Mouse (Mus musculus) skeletal muscle tissue, postnatal 0 days (tissue): Measurements from ENCODE around the gene P3h3. TPM values are rescaled to one million over a fixed set of nuclear protein-coding genes. Genes with fewer than 3 reads are reported as not detected.

Source experiments
- polyA plus RNA-seq: library from polyadenylated mRNA; unstranded; fragments of >200 nt; fragmentation: Nextera tagmentation; extraction: Ambion mirVana; gene quantifications from 2 replicates; pipeline ENCODE4 v1.2.1, GENCODE M21; 2015

Gene P3h3
- polyA plus RNA-seq: 13.6 and 16.0 TPM in 2 replicates

DNA sequence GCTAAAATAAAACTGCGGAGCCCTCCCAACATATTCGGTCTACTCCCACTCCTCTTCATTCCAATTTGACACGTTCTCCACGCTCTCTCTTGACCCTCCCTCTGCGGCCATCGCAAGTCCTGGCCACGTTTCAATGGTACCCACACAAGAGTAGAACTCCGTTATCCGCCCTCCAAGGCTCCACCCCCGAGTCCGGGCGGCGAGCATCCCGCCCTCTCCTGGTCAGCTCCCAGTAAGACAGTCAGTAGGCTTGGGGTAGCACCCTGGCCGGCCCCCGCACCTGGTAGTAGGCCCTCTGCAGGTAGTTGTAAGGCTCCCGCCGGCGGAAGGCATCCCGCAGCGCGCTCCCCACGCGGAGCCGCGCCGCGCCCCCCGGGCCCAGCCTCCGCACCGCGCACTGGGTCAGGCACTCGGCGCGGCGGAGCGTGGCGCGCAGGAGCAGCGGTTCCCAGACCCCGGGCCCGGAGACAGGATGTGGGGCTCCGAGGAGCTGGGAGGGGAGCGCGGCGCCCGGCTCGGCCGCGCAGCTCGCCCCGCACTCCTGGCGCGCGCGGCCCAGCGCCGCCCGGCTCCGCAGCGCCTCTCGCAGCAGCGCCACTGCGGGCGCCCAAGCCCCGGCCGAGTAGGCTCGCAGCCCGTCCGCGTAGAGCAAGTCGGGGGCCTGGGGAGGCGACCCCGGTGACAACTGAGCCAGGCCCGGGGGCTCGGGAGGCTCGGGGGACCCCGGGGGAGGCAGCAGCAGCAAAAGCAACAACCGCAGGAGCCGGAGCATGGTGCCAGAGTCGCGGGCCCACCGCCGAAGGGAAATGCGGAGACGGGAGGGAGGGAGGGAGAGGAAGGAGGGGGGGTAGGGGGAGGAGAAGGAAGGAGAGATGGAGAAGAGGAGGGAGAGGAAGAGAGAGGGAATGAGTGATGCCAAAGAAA is at the start of gene P3h3:
TSS of gene P3h3 (minus strand) at position 837 of the 924 bp plus-strand sequence.

DNA sequence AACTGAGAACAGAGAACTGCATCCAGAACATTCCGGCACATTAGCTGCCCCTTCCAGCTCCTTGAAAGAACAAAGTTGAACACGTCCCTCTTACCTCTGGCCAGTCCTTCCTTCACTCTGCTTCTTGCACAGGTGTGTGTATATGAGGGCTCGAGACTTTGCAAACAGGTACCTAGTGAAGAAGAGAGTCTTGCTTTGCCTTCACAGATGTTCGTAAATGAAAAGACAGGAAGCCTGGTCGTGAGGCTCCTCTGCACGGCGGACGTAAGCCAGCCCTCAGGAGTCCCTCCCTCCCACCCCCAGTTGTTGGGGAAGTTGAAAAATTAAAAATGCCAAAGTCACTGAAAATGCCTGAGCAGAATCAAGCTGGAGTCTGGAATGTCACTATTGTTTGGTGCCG is 30.4 kb upstream of the P3h3 start, which contains the start of gene Cd4:
TSS of gene Cd4 (minus strand) at position 236 of the 400 bp plus-strand sequence.

DNA sequence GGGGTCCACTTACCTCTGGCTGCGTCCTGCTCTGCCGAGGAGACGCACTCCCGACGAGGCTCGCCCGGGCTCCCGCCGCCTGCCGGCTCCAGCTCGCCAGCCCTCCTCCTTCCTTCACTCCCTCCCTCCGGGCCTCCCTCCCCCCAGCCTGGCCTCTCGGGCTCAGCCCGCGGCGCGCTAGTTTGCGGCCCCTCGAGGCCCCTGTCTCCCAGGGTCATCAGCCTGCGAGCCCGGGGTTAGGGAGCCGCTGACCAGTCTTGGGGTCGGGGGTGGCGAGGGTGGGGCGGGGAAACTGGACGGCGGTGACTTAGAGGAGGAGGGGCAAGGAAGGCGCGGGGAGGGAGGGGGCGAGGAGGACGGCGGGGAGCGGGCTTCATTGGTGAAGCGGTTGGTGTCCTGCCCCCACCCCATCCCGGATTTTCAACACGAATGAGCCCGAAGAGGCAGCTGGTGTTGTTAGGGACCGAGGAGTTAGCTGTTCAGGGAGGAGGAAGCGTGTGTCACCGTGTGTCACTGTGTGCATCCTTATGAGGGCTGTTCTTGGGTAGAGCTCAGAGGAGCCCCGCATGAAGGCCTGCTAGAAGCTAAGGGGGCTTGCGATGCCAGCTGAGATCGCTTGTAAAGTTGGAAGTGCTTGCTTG is 6.2 kb upstream of the P3h3 start, which contains the start of gene Gpr162:
TSS of gene Gpr162 (minus strand) at position 326 of the 641 bp plus-strand sequence.

DNA sequence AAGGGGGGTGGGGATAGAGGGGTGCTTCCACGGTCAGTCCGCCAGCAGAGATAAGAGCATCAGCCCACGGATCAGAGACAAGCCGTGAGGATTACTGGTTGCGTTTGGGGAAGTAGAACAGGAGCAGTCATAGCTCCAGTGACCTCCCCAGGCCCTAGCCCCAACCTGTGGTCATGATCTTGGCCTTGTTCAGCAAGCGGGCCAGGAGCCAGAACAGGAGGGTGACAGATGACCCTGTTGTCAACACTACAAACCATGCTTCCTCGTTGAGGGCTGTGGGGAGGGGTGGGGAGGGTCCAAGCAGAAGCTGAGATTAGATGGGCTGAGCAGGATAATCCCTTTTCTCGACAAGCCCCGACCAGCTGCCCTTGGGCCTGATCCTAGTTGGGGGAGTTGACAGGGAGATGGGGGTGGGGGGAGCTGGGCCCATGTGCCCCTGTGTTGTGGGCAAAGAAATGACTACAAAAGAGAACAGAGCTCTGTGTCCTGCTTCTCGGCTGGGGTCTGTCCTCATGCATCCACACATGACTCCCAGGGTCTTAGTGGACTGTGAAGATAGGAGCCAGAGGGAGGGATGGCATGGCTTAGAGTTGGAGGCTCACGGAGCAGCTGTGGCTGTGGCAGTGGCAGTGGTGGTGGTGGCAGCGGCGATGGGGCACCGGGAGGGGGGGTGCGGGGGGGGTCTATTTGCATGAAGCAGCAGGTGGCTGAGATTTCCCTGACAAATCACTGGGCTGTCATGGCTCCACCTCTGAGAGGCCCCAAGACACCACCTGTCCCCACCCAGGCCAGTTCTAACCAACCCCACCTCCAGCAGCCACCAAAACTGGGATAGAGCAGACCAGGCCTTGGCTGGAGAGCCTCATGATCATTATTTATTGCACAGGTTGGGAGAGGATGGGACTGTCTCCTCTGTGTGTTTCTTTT is 17.0 kb downstream of the P3h3 start, which contains the start of gene Gnb3:
TSS of gene Gnb3 (minus strand) at position 35 of the 927 bp plus-strand sequence.

DNA sequence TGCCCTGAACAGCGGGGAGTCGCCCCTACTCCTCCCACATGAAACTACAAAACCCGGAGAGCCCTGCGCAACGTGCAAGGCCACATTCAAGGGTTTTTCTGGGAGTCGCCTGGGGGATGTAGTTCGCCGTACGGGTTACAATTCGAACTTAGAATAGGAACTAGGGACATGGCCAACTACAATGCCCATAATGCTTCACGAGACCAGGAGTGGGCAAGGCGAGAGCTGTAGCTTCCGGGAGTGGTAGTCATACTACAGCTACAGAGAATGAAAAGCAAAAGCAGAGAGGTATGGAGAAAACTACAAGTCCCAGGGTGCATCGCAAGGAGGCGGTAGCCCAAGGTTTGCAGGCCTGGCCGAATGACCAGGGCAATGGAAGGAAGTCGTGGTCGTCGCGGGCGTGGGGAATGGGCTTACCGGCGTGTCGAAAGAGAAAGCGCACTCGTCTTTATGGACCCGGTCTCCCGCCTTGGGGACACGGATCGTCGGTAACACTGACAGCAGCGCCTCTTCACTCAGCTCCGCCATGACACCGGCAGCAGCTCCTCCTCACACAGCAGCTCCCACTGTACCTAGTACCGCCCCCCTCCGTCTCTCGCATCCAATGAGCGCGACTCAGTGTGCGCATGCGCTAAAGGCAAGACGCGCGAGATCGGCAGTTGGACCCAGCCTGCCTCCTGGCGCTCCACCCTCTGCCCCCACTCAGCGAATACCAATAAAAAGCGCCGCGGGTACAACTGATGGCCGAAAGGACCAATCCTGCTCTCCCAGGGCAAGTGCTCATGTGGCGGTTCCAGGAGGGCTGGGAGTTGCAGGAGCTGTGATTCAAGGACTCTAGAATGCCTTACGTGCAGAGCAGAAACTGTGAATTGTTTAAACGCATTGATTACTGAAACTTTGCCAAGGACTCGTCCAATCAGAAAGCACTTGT is 28.4 kb downstream of the P3h3 start, which contains the start of the genes Usp5 and Cdca3:
TSS of gene Usp5 (minus strand) at position 617 of the 931 bp plus-strand sequence.
TSS of gene Cdca3 (plus strand) at position 680 of the 931 bp plus-strand sequence.

DNA sequence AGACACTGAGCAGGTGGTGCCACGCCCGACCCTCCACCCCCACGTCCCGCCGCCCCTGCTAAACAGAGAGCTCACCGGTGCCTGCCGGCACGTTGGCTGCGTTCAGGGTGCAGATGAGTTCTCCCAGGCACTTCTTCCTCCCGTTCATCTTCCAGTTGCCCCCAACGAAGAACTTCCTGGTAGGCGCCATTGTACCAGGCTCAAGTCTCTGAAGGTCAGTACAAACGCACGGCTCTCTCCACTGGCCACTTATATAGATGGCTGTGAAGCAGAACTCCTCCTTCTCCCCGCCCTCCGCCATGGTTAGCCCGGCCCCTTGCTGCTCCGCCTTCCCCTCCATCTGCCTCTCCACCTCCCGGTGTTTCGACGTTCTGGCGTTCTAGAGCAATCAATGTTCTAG is 43.6 kb downstream of the P3h3 start, which contains the start of gene Tpi1:
TSS of gene Tpi1 (minus strand) at position 364 of the 400 bp plus-strand sequence.

DNA sequence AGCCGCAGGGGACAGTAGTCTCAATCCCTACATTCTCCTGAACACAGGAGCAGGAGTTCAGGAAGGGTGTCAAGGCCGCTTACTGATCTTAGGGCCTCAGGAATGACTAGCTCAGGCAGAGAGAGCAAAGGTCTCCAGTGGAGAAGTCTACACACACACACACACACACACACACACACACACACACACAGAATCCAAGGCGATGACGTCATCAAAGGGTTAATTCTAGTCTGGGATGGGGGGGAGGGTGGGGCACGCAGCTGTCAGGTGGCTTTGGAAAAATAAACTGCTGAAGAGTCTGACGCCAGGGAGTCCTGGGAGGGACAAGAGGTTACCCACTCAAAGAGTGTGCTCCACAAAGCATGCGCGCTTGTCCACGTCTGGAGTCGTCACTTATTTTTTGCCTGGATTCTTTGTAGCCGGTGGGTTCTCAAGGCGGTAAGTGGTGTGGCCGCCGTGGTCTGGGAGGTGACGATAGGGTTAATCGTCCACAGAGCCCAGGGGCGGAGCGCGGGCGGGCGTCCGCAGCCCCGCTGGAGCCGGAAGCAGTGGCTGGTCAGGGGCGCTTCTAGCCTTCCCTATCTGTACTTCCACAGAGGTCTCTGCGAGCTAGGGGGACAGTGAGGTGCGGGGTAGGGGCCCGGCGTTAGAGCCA is 49.1 kb downstream of the P3h3 start, which contains the start of gene Spsb2:
TSS of gene Spsb2 (plus strand) at position 304 of the 655 bp plus-strand sequence.

Other genes starting within 250 kb of the P3h3 start
- gene C1s2, start 221.7 kb downstream of the P3h3 start, polyA plus RNA-seq: 0.12 TPM in 1 of 2 replicates, not detected in the other
- 70.4 and 70.6 TPM in 2 replicates for gene Lpcat3, start 194.7 kb downstream of the P3h3 start, polyA plus RNA-seq
- gene Emg1, start 145.6 kb downstream of the P3h3 start, polyA plus RNA-seq: 114 and 121 TPM in 2 replicates
- 334 and 346 TPM in 2 replicates for gene Phb2, start 145.4 kb downstream of the P3h3 start, polyA plus RNA-seq
- gene Ptpn6, start 119.0 kb downstream of the P3h3 start, polyA plus RNA-seq: 6.7 and 11.0 TPM in 2 replicates
- gene Grcc10, start 116.4 kb downstream of the P3h3 start, polyA plus RNA-seq: 290 and 323 TPM in 2 replicates
- gene Gm45234, start 101.7 kb downstream of the P3h3 start, polyA plus RNA-seq: not detected in 2 replicates
- 6.9 TPM in 2 replicates for gene Atn1, start 101.2 kb downstream of the P3h3 start, polyA plus RNA-seq
- gene Eno2, start 88.1 kb downstream of the P3h3 start, polyA plus RNA-seq: 2.5 and 3.6 TPM in 2 replicates
- 0.21 TPM in 1 of 2 replicates, not detected in the other for gene Lrrc23, start 78.0 kb downstream of the P3h3 start, polyA plus RNA-seq
- 18.9 and 21.0 TPM in 2 replicates for gene Spsb2, start 49.1 kb downstream of the P3h3 start, polyA plus RNA-seq
- gene Tpi1, start 43.5 kb downstream of the P3h3 start, polyA plus RNA-seq: 2,607 and 2,784 TPM in 2 replicates
- 54.6 and 59.3 TPM in 2 replicates for gene Usp5, start 28.3 kb downstream of the P3h3 start, polyA plus RNA-seq
- 38.3 and 39.3 TPM in 2 replicates for gene Cdca3, start 28.2 kb downstream of the P3h3 start, polyA plus RNA-seq
- gene Gnb3, start 17.5 kb downstream of the P3h3 start, polyA plus RNA-seq: 5.0 and 6.0 TPM in 2 replicates
- gene Gpr162, start 6.2 kb upstream of the P3h3 start, polyA plus RNA-seq: 0.35 and 0.68 TPM in 2 replicates
- 0.40 and 0.52 TPM in 2 replicates for gene Cd4, start 30.5 kb upstream of the P3h3 start, polyA plus RNA-seq
- gene Lag3, start 54.0 kb upstream of the P3h3 start, polyA plus RNA-seq: 0.87 and 1.0 TPM in 2 replicates
- gene Ptms, start 62.4 kb upstream of the P3h3 start, polyA plus RNA-seq: 182 and 227 TPM in 2 replicates
- gene Mlf2, start 73.6 kb upstream of the P3h3 start, polyA plus RNA-seq: 275 and 312 TPM in 2 replicates
- 106 and 117 TPM in 2 replicates for gene Cops7a, start 107.8 kb upstream of the P3h3 start, polyA plus RNA-seq
- 0.21 and 0.58 TPM in 2 replicates for gene Pianp, start 138.9 kb upstream of the P3h3 start, polyA plus RNA-seq
- gene Zfp384, start 151.4 kb upstream of the P3h3 start, polyA plus RNA-seq: 5.5 and 7.5 TPM in 2 replicates
- gene Ing4, start 182.0 kb upstream of the P3h3 start, polyA plus RNA-seq: 56.2 and 64.5 TPM in 2 replicates
- 2.7 and 3.3 TPM in 2 replicates for gene Acrbp, start 191.9 kb upstream of the P3h3 start, polyA plus RNA-seq
- gene Lpar5, start 210.2 kb upstream of the P3h3 start, polyA plus RNA-seq: 0.23 and 0.78 TPM in 2 replicates
- 37.2 and 42.4 TPM in 2 replicates for gene Chd4, start 238.2 kb upstream of the P3h3 start, polyA plus RNA-seq